Mouse (Mus musculus) kidney, adult 2 months (tissue): ENCODE results near the gene Pcdh10.

Experiments
- CTCF ChIP-seq: fragments of 200-500 bp; conservative IDR thresholded peaks from 2 replicates; pipeline ENCODE4 v1.5.1; 2011; ENCODE audit warnings: low read depth, mild to moderate bottlenecking, control low read depth, low read length, moderate library complexity, mixed read lengths; ENCODE audit not compliant: insufficient read depth, insufficient read length
- POLR2A ChIP-seq: fragments of 200-500 bp; IDR thresholded peaks from one replicate; pipeline ENCODE4 v1.6.1; 2011; ENCODE audit warnings: low read depth, low read length, control low read depth

DNA sequence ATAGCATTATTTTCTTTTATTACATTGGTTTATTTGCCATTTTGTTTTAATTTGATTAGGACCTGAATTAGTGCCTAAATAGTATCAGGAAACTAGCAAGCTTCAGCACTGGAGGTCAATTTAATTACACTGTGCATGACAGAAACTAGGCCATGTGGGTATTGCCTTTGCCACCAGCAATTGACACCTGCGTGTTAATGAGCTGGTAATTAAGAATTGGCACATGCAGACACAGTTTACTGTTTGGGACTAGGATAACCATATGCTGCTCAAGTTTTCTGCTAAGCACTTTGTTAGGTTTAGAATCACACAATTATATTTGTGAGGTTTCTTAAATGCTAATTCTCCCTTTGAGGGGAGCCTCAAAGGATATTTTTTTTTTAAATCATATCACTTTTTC, 53.5 kb downstream of the Pcdh10 start:
- TF ChIP-seq CTCF (no peak), POLR2A (no peak)
